Mouse (Mus musculus): Measurements from ENCODE around the gene Vps37c. TPM values are rescaled to one million over a fixed set of nuclear protein-coding genes. Genes with fewer than 3 reads are reported as not detected.

Vps37c gene
- total RNA-seq, 2 experiments from 2014 or later = 24.2 to 26.7 TPM

Other genes starting within 250 kb of the Vps37c start
- gene Lrrc10b, start 231.3 kb upstream of the Vps37c start, total RNA-seq (2021) = 10 to 100 TPM; 78.7 to 89.3 TPM
- gene Ppp1r32, start 205.8 kb upstream of the Vps37c start, total RNA-seq (2021) = 1 to 10 TPM; 1.5 to 1.8 TPM
- gene Cpsf7, start 163.5 kb upstream of the Vps37c start, total RNA-seq (2021) = 10 to 100 TPM; 75.7 to 81.6 TPM
- gene Sdhaf2, start 162.6 kb upstream of the Vps37c start, total RNA-seq (2021) = 10 to 100 TPM; 57.9 to 59.2 TPM
- gene Tmem216, start 132.5 kb upstream of the Vps37c start, total RNA-seq (2021) = 10 to 100 TPM; 10.5 to 12.6 TPM
- 10 to 100 TPM; 10.3 TPM for gene Cyb561a3, start 111.6 kb upstream of the Vps37c start, total RNA-seq (2021)
- 10 to 100 TPM; 14.0 to 14.1 TPM for gene Tmem138, start 111.4 kb upstream of the Vps37c start, total RNA-seq (2021)
- 100 to 1,000 TPM; 200 to 203 TPM for gene Ddb1, start 83.4 kb upstream of the Vps37c start, total RNA-seq (2021)
- gene Tkfc, start 83.1 kb upstream of the Vps37c start, total RNA-seq (2021) = 10 to 100 TPM; 18.7 to 20.1 TPM
- under 1 TPM; 0.30 to 0.32 TPM for gene Vwce, start 54.5 kb upstream of the Vps37c start, total RNA-seq (2021)
- gene Pga5, start 10.7 kb upstream of the Vps37c start, total RNA-seq (2021) = not detected
- gene Cd5, start 50.3 kb downstream of the Vps37c start, total RNA-seq (2021) = not detected
- under 1 TPM in 1 of 2 experiments, not detected in 1; 0.35 TPM for gene Cd6, start 141.3 kb downstream of the Vps37c start, total RNA-seq (2021)
- 1 to 10 TPM; 1.1 to 1.3 TPM for gene Slc15a3, start 151.0 kb downstream of the Vps37c start, total RNA-seq (2021)
- 100 to 1,000 TPM; 170 to 179 TPM for gene Tmem132a, start 181.2 kb downstream of the Vps37c start, total RNA-seq (2021)
- 10 to 100 TPM; 46.8 to 48.4 TPM for gene Tmem109, start 193.3 kb downstream of the Vps37c start, total RNA-seq (2021)
- gene Prpf19, start 206.5 kb downstream of the Vps37c start, total RNA-seq (2021) = 100 to 1,000 TPM; 189 to 197 TPM
- not detected for gene Zp1, start 231.9 kb downstream of the Vps37c start, total RNA-seq (2021)
- gene Ptgdr2, start 248.4 kb downstream of the Vps37c start, total RNA-seq (2021) = under 1 TPM; 0.20 to 0.28 TPM

All from layer of hippocampus, postnatal 36 days (tissue).